Mouse (Mus musculus): ENCODE measurements around the gene Lrig1. TPM values are rescaled to one million over a fixed set of nuclear protein-coding genes. Genes with fewer than 3 reads are reported as not detected.

Lrig1 gene
- polyA plus RNA-seq (2011; ENCODE audit: insufficient read length, low read depth, missing spikeins), result 34.6 and 44.5 TPM in 2 replicates

GRCm38 (mm10) chr6:94700067-94700491, at the start of gene Lrig1:
Lrig1 (minus strand) TSS chr6:94700158.
- H3K4me3 ChIP-seq (ENCODE audit: insufficient read depth, low read length), result peak within 1 kb of the TSS; percentile 71
- peaks cover 16% of the 10 kb centered on the region; the same call in 1 of the 2 replicates for H3K4me1 ChIP-seq (ENCODE audit: control insufficient read depth, insufficient read depth, low read length)
- peak; percentile 97 for TF ChIP-seq POLR2A (IDR thresholded peaks at IDR 0.05; ENCODE audit: low read depth, low read length)
- TF ChIP-seq CTCF (IDR thresholded peaks at IDR 0.05; ENCODE audit: borderline replicate concordance, insufficient read depth, low read length), result no peak
- H3K27ac ChIP-seq (ENCODE audit: insufficient read depth, low read length), result peak within 1 kb of the TSS; percentile 82

- H3K4me1 ChIP-seq (ENCODE audit: control insufficient read depth, insufficient read depth, low read length), result peaks cover 19% of the 10 kb centered on the region
- H3K4me3 ChIP-seq (ENCODE audit: insufficient read depth, low read length), result no peak overlapping the region
- H3K27ac ChIP-seq (ENCODE audit: insufficient read depth, low read length), result no peak overlapping the region
- TF ChIP-seq POLR2A (IDR thresholded peaks at IDR 0.05; ENCODE audit: low read depth, low read length) (no peak), CTCF (IDR thresholded peaks at IDR 0.05; ENCODE audit: borderline replicate concordance, insufficient read depth, low read length) (no peak)
Observed at GRCm38 (mm10) chr6:94749626-94750025, 49.7 kb upstream of the Lrig1 start.

- TF ChIP-seq CTCF (IDR thresholded peaks at IDR 0.05; ENCODE audit: borderline replicate concordance, insufficient read depth, low read length) (no peak), POLR2A (IDR thresholded peaks at IDR 0.05; ENCODE audit: low read depth, low read length) (no peak)
Observed at GRCm38 (mm10) chr6:94748361-94748760, 48.4 kb upstream of the Lrig1 start.

GRCm38 (mm10) chr6:94740117-94740729, 40.3 kb upstream of the Lrig1 start:
- H3K4me3 ChIP-seq (ENCODE audit: insufficient read depth, low read length), result no peak overlapping the region
- TF ChIP-seq CTCF (IDR thresholded peaks at IDR 0.05; ENCODE audit: borderline replicate concordance, insufficient read depth, low read length), result no peak
- no peak for TF ChIP-seq POLR2A (IDR thresholded peaks at IDR 0.05; ENCODE audit: low read depth, low read length)
- peaks cover 8% of the 10 kb centered on the region; the same call in 1 of the 2 replicates for H3K4me1 ChIP-seq (ENCODE audit: control insufficient read depth, insufficient read depth, low read length)
- H3K27ac ChIP-seq (ENCODE audit: insufficient read depth, low read length), result no peak overlapping the region

More at GRCm38 (mm10) chr6:94748361-94748760, 48.4 kb upstream of the Lrig1 start:
- H3K27ac ChIP-seq (ENCODE audit: insufficient read depth, low read length), result no peak overlapping the region; the same call in 1 of the 2 replicates
- no peak overlapping the region for H3K4me3 ChIP-seq (ENCODE audit: insufficient read depth, low read length)
- peaks cover 21% of the 10 kb centered on the region for H3K4me1 ChIP-seq (ENCODE audit: control insufficient read depth, insufficient read depth, low read length)

- TF ChIP-seq POLR2A (IDR thresholded peaks at IDR 0.05; ENCODE audit: low read depth, low read length), result no peak
- no peak for TF ChIP-seq CTCF (IDR thresholded peaks at IDR 0.05; ENCODE audit: borderline replicate concordance, insufficient read depth, low read length)
- peaks cover 4% of the 10 kb centered on the region; the same call in 1 of the 2 replicates for H3K4me1 ChIP-seq (ENCODE audit: control insufficient read depth, insufficient read depth, low read length)
- no peak overlapping the region for H3K27ac ChIP-seq (ENCODE audit: insufficient read depth, low read length)
- no peak overlapping the region for H3K4me3 ChIP-seq (ENCODE audit: insufficient read depth, low read length)
Observed at GRCm38 (mm10) chr6:94738647-94739046, 38.7 kb upstream of the Lrig1 start.

GRCm38 (mm10) chr6:94733878-94734277, 33.9 kb upstream of the Lrig1 start:
- no peak overlapping the region for H3K4me3 ChIP-seq (ENCODE audit: insufficient read depth, low read length)
- H3K27ac ChIP-seq (ENCODE audit: insufficient read depth, low read length), result no peak overlapping the region
- no peaks in the 10 kb centered on the region for H3K4me1 ChIP-seq (ENCODE audit: control insufficient read depth, insufficient read depth, low read length)
- TF ChIP-seq POLR2A (IDR thresholded peaks at IDR 0.05; ENCODE audit: low read depth, low read length), result no peak
- no peak for TF ChIP-seq CTCF (IDR thresholded peaks at IDR 0.05; ENCODE audit: borderline replicate concordance, insufficient read depth, low read length)

GRCm38 (mm10) chr6:94729847-94730246, 29.9 kb upstream of the Lrig1 start:
- Histone ChIP-seq H3K4me3 (ENCODE audit: insufficient read depth, low read length) (no peak overlapping the region), H3K4me1 (ENCODE audit: control insufficient read depth, insufficient read depth, low read length) (no peaks in the 10 kb centered on the region), H3K27ac (ENCODE audit: insufficient read depth, low read length) (no peak overlapping the region)
- TF ChIP-seq POLR2A (IDR thresholded peaks at IDR 0.05; ENCODE audit: low read depth, low read length), result no peak
- TF ChIP-seq CTCF (IDR thresholded peaks at IDR 0.05; ENCODE audit: borderline replicate concordance, insufficient read depth, low read length), result no peak

GRCm38 (mm10) chr6:94729132-94729531, 29.2 kb upstream of the Lrig1 start:
- TF ChIP-seq POLR2A (IDR thresholded peaks at IDR 0.05; ENCODE audit: low read depth, low read length) (no peak), CTCF (IDR thresholded peaks at IDR 0.05; ENCODE audit: borderline replicate concordance, insufficient read depth, low read length) (no peak)
- no peak overlapping the region for H3K4me3 ChIP-seq (ENCODE audit: insufficient read depth, low read length)
- no peaks in the 10 kb centered on the region for H3K4me1 ChIP-seq (ENCODE audit: control insufficient read depth, insufficient read depth, low read length)
- no peak overlapping the region for H3K27ac ChIP-seq (ENCODE audit: insufficient read depth, low read length)

- H3K4me3 ChIP-seq (ENCODE audit: insufficient read depth, low read length), result no peak overlapping the region
- H3K4me1 ChIP-seq (ENCODE audit: control insufficient read depth, insufficient read depth, low read length), result no peaks in the 10 kb centered on the region
- TF ChIP-seq CTCF (IDR thresholded peaks at IDR 0.05; ENCODE audit: borderline replicate concordance, insufficient read depth, low read length) (no peak), POLR2A (IDR thresholded peaks at IDR 0.05; ENCODE audit: low read depth, low read length) (no peak)
- H3K27ac ChIP-seq (ENCODE audit: insufficient read depth, low read length), result no peak overlapping the region
Observed at GRCm38 (mm10) chr6:94724612-94725011, 24.7 kb upstream of the Lrig1 start.

GRCm38 (mm10) chr6:94718607-94719346, 18.8 kb upstream of the Lrig1 start:
- Histone ChIP-seq H3K4me3 (ENCODE audit: insufficient read depth, low read length) (no peak overlapping the region), H3K27ac (ENCODE audit: insufficient read depth, low read length) (peak overlapping the region; percentile 80), H3K4me1 (ENCODE audit: control insufficient read depth, insufficient read depth, low read length) (no peaks in the 10 kb centered on the region)
- TF ChIP-seq CTCF (IDR thresholded peaks at IDR 0.05; ENCODE audit: borderline replicate concordance, insufficient read depth, low read length) (no peak), POLR2A (IDR thresholded peaks at IDR 0.05; ENCODE audit: low read depth, low read length) (no peak)
